Mouse (Mus musculus) spleen, adult 2 months (tissue): ENCODE results near the gene Ablim1.

ENCODE experiments used
- CTCF ChIP-seq: fragments of 200-500 bp; IDR thresholded peaks from 2 replicates; pipeline ENCODE4 v1.5.1; 2011; ENCODE audit warnings: mild to moderate bottlenecking, inconsistent platforms; ENCODE audit not compliant: insufficient read depth, insufficient read length, insufficient replicate concordance; ENCODE audit errors: extremely low read depth
- POLR2A ChIP-seq: fragments of 200-500 bp; IDR thresholded peaks from 2 replicates; pipeline ENCODE4 v1.6.1; 2011; ENCODE audit warnings: low read depth, low read length, inconsistent platforms

DNA sequence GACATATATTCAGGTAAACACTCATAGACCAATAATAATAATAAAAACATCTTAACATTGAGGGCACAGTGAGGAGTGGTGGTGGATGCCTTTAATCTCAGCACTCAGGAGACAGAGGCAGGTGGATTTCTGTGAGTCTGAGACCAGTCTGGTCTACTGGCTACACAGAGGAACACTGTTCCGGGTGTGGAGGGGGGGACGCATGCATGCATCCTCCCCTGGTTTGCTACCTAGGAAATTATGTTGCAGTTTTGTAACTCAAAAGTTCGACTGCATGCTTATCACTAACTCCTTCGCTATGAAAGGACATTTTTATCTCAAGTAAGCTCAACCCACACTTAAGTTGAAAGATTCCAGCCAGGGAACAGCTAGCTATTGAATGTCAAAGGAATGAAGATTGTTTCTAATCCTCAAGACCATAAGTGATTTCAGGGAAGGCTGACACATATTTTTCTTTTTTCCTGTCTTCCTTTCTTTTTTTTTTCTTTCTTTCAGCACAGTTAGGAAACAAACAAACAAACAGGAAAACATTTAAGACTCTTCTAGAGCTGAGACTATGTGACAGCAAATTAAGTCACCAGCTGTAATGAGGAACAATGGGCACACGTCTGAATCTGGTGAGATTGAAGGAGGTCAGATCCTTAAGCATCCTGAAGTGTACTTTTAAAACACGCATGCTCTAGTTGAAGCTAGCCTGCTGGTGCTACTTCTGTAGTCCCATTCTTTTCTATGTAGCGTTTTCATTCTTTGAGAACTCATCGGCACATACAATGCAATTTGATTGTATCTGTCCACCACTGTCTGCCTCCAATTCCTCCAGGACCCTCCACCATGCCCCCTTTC lies 26.4 kb upstream of the Ablim1 start:
- TF ChIP-seq CTCF, result no peak
- no peak for TF ChIP-seq POLR2A
